Mouse (Mus musculus): ENCODE data around the gene Olfr304.
"Not testable (repeated sequence)": the region's sequence is repeated elsewhere in the genome, so short reads cannot be mapped to it uniquely, and the experiment has no call there.

GRCm38 (mm10) chr7:86346296-86346695 lies 40.2 kb downstream of the Olfr304 start:
- not testable (repeated sequence) for TF ChIP-seq GATA1 (IDR thresholded peaks at IDR 0.05; ENCODE audit: borderline replicate concordance, low read length); FLI1 (IDR thresholded peaks at IDR 0.05; ENCODE audit: low read length)
